In the genomic region with DNA sequence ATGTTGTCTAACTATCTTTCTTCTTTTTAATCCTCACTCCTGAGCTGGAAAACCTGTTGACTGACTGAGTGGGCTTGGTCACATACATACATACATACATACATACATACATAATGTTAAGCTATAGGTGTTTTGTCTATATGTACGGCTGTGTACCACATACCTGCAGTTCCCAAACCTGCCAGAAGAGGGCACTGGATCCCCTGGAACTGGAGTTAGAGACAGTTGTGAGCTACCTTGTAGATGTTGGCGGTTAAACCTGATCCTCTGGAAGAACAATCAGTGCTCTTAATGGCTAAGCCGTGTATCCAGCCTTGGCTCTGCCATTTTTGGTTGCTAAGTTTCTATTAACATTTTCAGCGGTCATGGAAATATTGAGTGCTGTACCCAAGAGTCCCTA, we compare ENCODE assay signal across 9 mouse cellular contexts. TPM values are rescaled to one million over a fixed set of nuclear protein-coding genes. Genes with fewer than 3 reads are reported as not detected.
DNase-seq lines count a peak whose midpoint lies in the region; ATAC-seq lines count a peak whose summit lies in the region.
"Had no signal": no experiment of that assay in that cellular context is flagged by ENCODE, and none has a peak within 500 bp of the region (broad histone marks: within the 10 kb centered on the region; RNA-seq: fewer than 3 reads in every experiment).

No protein-coding gene starts in this region.

- H3K27ac ChIP-seq in intestine, embryonic 14.5 days (ENCODE audit: low read depth) = no peak overlapping the region
- H3K27ac ChIP-seq in intestine, embryonic 15.5 days = no peak overlapping the region
- no peak overlapping the region for H3K27ac ChIP-seq in limb, embryonic 11.5 days (replicated peaks; ENCODE audit: low read depth, low read length)
- H3K27ac ChIP-seq: midbrain, embryonic 12.5 days had no signal

- H3K4me3 ChIP-seq in intestine, embryonic 14.5 days (ENCODE audit: low read depth, low read length) = no peak overlapping the region
- no peak overlapping the region for H3K4me3 ChIP-seq in intestine, embryonic 15.5 days (replicated peaks)
- H3K4me3 ChIP-seq in limb, embryonic 11.5 days (ENCODE audit: low read depth, low read length) = no peak overlapping the region
- H3K4me3 ChIP-seq: midbrain, embryonic 12.5 days had no signal

- no peak overlapping the region for H3K4me2 ChIP-seq in intestine, embryonic 14.5 days (ENCODE audit: low read length)
- no peak overlapping the region for H3K4me2 ChIP-seq in intestine, embryonic 15.5 days (replicated peaks)
- no peak overlapping the region for H3K4me2 ChIP-seq in limb, embryonic 11.5 days (ENCODE audit: low read depth, severe bottlenecking)
- H3K4me2 ChIP-seq: midbrain, embryonic 12.5 days had no signal

- no peaks in the 10 kb centered on the region for H3K4me1 ChIP-seq in intestine, embryonic 14.5 days (replicated peaks; ENCODE audit: control insufficient read depth, insufficient read depth, low read length)
- H3K4me1 ChIP-seq in intestine, embryonic 15.5 days (replicated peaks) = no peaks in the 10 kb centered on the region
- peaks cover 6% of the 10 kb centered on the region; the same call in 1 of the 2 replicates for H3K4me1 ChIP-seq in limb, embryonic 11.5 days (ENCODE audit: control insufficient read depth, insufficient read depth, low read length)
- H3K4me1 ChIP-seq: midbrain, embryonic 12.5 days had no signal

- peak; percentile 91 for DNase-seq in intestine, embryonic 14.5 days (ENCODE audit: low spot score)
- peak; percentile 82 to 92 for DNase-seq in adrenal gland, adult (ENCODE audit: inconsistent age in 2 of 2, low spot score in 1 of 2)
- DNase-seq in embryo, embryonic 9.5 days (ENCODE audit: extremely low spot score) = peak; percentile 84
- DNase-seq in heart, postnatal 14 days = peak; percentile 79 to 87
- peak; percentile 95 for DNase-seq in limb, embryonic 11.5 days (ENCODE audit: low spot score)
- peak; percentile 76 for DNase-seq in thymus, postnatal 25 days

- intact Hi-C loops in heart, postnatal 14 days (cut with DNase I) = loop anchor here (1.0 to 5.0 kb wide), 2 partner anchors 65 to 151 kb away; no protein-coding TSS in a partner anchor

- WGBS in intestine, embryonic 14.5 days = 21% methylated on average over 4 of the region's 4 CpGs
- WGBS in intestine, embryonic 15.5 days = 23% methylated on average over 4 of the region's 4 CpGs
- WGBS in limb, embryonic 11.5 days = 18% methylated on average over 4 of the region's 4 CpGs

- H3K27me3 ChIP-seq in intestine, embryonic 14.5 days (replicated peaks; ENCODE audit: control insufficient read depth, insufficient read depth, low read length) = no peaks in the 10 kb centered on the region
- no peaks in the 10 kb centered on the region for H3K27me3 ChIP-seq in intestine, embryonic 15.5 days (replicated peaks)
- no peaks in the 10 kb centered on the region for H3K27me3 ChIP-seq in limb, embryonic 11.5 days (ENCODE audit: control insufficient read depth, insufficient read depth, low read length)

- H3K9ac ChIP-seq in intestine, embryonic 14.5 days (ENCODE audit: low read length) = no peak overlapping the region
- H3K9ac ChIP-seq in intestine, embryonic 15.5 days = no peak overlapping the region
- no peak overlapping the region for H3K9ac ChIP-seq in limb, embryonic 11.5 days (ENCODE audit: low read length)
- H3K9ac ChIP-seq: midbrain, embryonic 12.5 days had no signal

- no peaks in the 10 kb centered on the region for H3K9me3 ChIP-seq in intestine, embryonic 14.5 days (ENCODE audit: control insufficient read depth, low read length)
- H3K9me3 ChIP-seq in intestine, embryonic 15.5 days = no peaks in the 10 kb centered on the region
- H3K9me3 ChIP-seq in limb, embryonic 11.5 days (ENCODE audit: control insufficient read depth, low read length) = no peaks in the 10 kb centered on the region
- H3K9me3 ChIP-seq: midbrain, embryonic 12.5 days had no signal

- H3K36me3 ChIP-seq in intestine, embryonic 14.5 days (ENCODE audit: control insufficient read depth, insufficient read depth, low read length) = no peaks in the 10 kb centered on the region
- H3K36me3 ChIP-seq in intestine, embryonic 15.5 days = no peaks in the 10 kb centered on the region
- no peaks in the 10 kb centered on the region for H3K36me3 ChIP-seq in limb, embryonic 11.5 days (ENCODE audit: control insufficient read depth, insufficient read depth, low read length)
- H3K36me3 ChIP-seq: midbrain, embryonic 12.5 days had no signal

- peak; percentile 50; the same call in 1 of the 2 replicates for ATAC-seq in intestine, embryonic 14.5 days (replicated peaks; ENCODE audit: low FRiP score, low TSS enrichment, low read depth)
- ATAC-seq in intestine, embryonic 15.5 days = no peak
- ATAC-seq in limb, embryonic 11.5 days (ENCODE audit: insufficient number of reproducible peaks, low FRiP score, low TSS enrichment, low read depth) = no peak
- 0 out of 2 replicates have a peak, but pooled peaks have one; percentile 39 for ATAC-seq in neutrophil, adult 5-6 weeks (ENCODE audit: extremely low read depth, insufficient number of reproducible peaks, low FRiP score, poor library complexity, severe bottlenecking)

RNA-seq across cellular contexts. Expression of a gene that starts 7.6 kb away (rescaled TPM):
- 2.7 and 3.3 TPM in 2 replicates for polyA plus RNA-seq in intestine, embryonic 14.5 days (2014; fragmentation: Nextera tagmentation; extraction: Ambion mirVana)
- polyA plus RNA-seq in intestine, embryonic 15.5 days (2015; fragmentation: Nextera tagmentation; extraction: Ambion mirVana) = 1.9 and 2.4 TPM in 2 replicates
- total RNA-seq in heart, postnatal 14 days (2021) = 1 to 10 TPM; 6.5 to 7.2 TPM
- 11.3 and 12.3 TPM in 2 replicates for polyA plus RNA-seq in limb, embryonic 11.5 days (2014; fragmentation: Nextera tagmentation; extraction: Ambion mirVana)
- 0.12 and 0.25 TPM in 2 replicates for total RNA-seq in neutrophil, adult 5-6 weeks (2017)

RNA-seq across cellular contexts. Expression of a gene that starts 36.9 kb away (rescaled TPM):
- 0.31 and 0.37 TPM in 2 replicates for polyA plus RNA-seq in intestine, embryonic 14.5 days (2014; fragmentation: Nextera tagmentation; extraction: Ambion mirVana)
- 0.34 and 0.35 TPM in 2 replicates for polyA plus RNA-seq in intestine, embryonic 15.5 days (2015; fragmentation: Nextera tagmentation; extraction: Ambion mirVana)
- not detected for total RNA-seq in heart, postnatal 14 days (2021)
- 0.25 and 0.52 TPM in 2 replicates for polyA plus RNA-seq in limb, embryonic 11.5 days (2014; fragmentation: Nextera tagmentation; extraction: Ambion mirVana)
- total RNA-seq in neutrophil, adult 5-6 weeks (2017) = not detected in 2 replicates
- polyA plus RNA-seq: midbrain, embryonic 12.5 days had no signal

Comparison
In these comparisons a context has a peak if more than half of its experiments do, and no peak if none do; other contexts are left out.
1. ATAC-seq: peak in intestine, embryonic 14.5 days (single experiment) and neutrophil, adult 5-6 weeks (single experiment); none in intestine, embryonic 15.5 days (single experiment) and limb, embryonic 11.5 days (single experiment).
2. Peak in every context shown above with its lines, with median percentiles within 50 percentile points of each other: DNase-seq.